Mouse (Mus musculus): ENCODE measurements around the gene Atp5mpl. TPM values are rescaled to one million over a fixed set of nuclear protein-coding genes. Genes with fewer than 3 reads are reported as not detected.
"Not testable (repeated sequence)": the region's sequence is repeated elsewhere in the genome, so short reads cannot be mapped to it uniquely, and the experiment has no call there.

The Atp5mpl gene
- total RNA-seq, 2 experiments from 2014 or later: 684 to 874 TPM

DNA sequence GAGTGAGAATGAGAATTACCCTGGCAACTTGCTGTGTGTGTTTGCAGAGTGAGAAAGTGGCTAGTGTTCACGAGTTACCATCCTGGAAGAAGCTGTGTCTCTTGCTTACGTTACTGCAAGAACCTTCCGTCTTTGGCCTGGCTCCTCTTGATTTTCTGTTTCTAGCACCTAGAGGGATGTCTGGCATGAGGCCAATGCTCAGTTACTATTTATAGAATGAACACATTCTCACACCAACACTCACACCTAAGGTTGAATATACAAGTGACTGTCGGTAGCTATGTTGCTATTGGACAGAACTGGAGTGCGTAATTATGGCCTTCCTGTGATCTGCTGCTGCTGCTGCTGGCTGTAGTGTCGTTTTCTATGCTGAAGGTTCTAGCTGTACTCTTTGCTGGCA lies 10.4 kb upstream of the Atp5mpl start:
- no peak for TF ChIP-seq CTCF (IDR thresholded peaks at IDR 0.05)
- intact Hi-C loops (cut with DNase I): no loop called here
- no peak for DNase-seq
- no peak overlapping the region for H3K27ac ChIP-seq
- H3K4me3 ChIP-seq: no peak overlapping the region

DNA sequence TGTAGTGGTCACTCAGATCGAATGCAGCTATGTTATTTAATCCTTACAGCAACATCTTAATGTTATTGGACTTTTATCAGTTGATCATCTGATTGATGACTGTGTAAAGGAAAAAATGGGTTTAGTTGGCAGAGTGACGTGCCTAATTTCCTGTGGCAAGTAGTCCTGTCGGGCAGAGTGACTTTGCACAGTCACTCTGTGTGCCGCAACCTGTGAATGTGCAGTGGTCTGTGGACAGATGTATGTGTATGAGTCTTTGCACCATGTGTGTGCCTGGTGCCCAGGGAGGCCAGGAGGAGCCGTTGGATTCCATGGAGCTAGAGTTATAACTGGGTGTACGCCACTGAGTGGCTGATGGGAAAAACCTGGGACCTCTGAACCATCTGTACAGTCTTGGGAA lies 7.8 kb upstream of the Atp5mpl start:
- H3K27ac ChIP-seq: no peak overlapping the region
- intact Hi-C loops (cut with DNase I): no loop called here
- no peak overlapping the region for H3K4me3 ChIP-seq
- no peak for TF ChIP-seq CTCF (IDR thresholded peaks at IDR 0.05)
- no peak for DNase-seq

GRCm38 (mm10) chr12:111972504-111972903 lies 5.7 kb upstream of the Atp5mpl start:
- no peak for DNase-seq
- H3K4me3 ChIP-seq: no peak overlapping the region
- intact Hi-C loops (cut with DNase I): no loop called here
- H3K27ac ChIP-seq: no peak overlapping the region
- no peak for TF ChIP-seq CTCF (IDR thresholded peaks at IDR 0.05)

DNA sequence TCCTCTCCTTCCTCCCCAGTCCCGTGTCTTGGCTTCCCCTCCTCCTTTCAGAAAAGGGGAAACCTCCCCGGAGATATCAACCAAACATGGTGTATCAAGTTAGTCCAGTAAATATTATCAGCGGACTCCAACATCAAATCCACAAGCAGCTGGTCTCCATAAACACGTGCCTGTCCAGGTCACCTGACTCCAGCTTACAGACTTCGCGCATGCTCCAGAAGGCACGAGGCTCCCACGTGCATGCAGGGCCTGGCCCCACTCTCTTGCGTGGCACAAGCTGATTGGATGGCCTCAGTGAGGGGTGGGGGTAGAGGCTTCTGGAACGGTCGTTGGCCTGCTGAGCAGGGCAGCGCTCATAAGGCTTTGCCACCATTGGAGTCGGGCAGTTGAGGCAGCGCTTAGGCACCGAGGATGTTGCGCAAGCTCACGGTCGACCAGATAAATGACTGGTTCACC lies 4.5 kb upstream of the Atp5mpl start, which contains the start of gene Tdrd9:
Gene Tdrd9 (plus strand): TSS at position 329 of the 456 bp plus-strand sequence.
- Histone ChIP-seq H3K4me3 (no peak within 1 kb of the TSS), H3K27ac (no peak within 1 kb of the TSS)
- TF ChIP-seq CTCF (IDR thresholded peaks at IDR 0.05): no peak
- DNase-seq: no peak
- intact Hi-C loops (cut with DNase I): no loop called here

DNA sequence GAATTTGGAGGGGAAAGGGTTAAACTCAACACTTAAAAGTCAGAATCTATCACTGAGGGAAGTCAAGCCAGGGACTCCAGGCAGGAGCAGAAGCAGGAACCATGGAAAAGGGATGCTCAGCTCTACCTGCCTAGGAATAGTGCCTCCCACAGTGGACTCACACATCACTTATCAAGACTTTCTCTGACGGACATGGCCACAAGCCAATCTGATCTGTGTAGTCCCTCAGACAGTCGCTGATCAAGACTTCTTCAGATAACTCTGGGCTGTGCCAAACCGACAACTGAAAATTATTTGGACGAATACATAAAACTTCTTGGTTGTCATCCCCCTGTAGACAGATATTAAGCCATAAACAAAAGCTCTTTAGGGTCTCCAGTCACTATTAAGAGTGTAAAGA lies 3.3 kb upstream of the Atp5mpl start:
- no peak for TF ChIP-seq CTCF (IDR thresholded peaks at IDR 0.05)
- intact Hi-C loops (cut with DNase I): no loop called here
- Histone ChIP-seq H3K27ac (no peak overlapping the region), H3K4me3 (no peak overlapping the region)
- DNase-seq: no peak

DNA sequence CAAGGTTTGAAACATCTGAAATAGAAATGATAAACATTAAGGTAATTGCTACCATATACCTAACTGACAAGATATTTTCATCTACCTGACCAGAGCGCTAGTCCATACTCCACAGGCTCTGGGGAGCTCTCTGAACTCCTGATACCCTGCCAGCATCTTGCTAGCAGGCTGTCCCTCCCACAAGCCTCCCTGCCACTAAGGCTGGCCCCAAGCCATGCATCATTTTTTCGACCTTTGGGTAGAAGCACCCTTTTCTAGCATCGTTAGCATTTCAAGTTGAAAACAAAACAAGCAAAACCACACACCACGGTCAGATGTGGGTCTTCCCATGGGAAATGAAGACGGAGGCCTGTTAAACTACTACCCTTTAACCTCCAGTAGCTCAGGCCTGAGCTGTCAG lies 3.4 kb downstream of the Atp5mpl start:
- no peak overlapping the region for H3K27ac ChIP-seq
- intact Hi-C loops (cut with DNase I): no loop called here
- no peak for TF ChIP-seq CTCF (IDR thresholded peaks at IDR 0.05)
- DNase-seq: no peak
- no peak overlapping the region for H3K4me3 ChIP-seq

- no peak overlapping the region for H3K27ac ChIP-seq
- intact Hi-C loops (cut with DNase I): loop anchor here (10.0 kb wide), 1 partner anchor 213 kb away; no protein-coding TSS in a partner anchor
- peak; percentile 76 for DNase-seq
- peak; percentile 84 for TF ChIP-seq CTCF (IDR thresholded peaks at IDR 0.05)
- H3K4me3 ChIP-seq: no peak overlapping the region
Observed at GRCm38 (mm10) chr12:111958101-111958865, 8.5 kb downstream of the Atp5mpl start.

- DNase-seq: no peak
- Histone ChIP-seq H3K4me3 (no peak overlapping the region), H3K27ac (no peak overlapping the region)
- intact Hi-C loops (cut with DNase I): loop anchor here (10.0 kb wide), 1 partner anchor 211 kb away; no protein-coding TSS in a partner anchor
- TF ChIP-seq CTCF (IDR thresholded peaks at IDR 0.05): no peak
Observed at GRCm38 (mm10) chr12:111956173-111956572, 10.6 kb downstream of the Atp5mpl start.

GRCm38 (mm10) chr12:111951701-111952100 lies 15.1 kb downstream of the Atp5mpl start:
- intact Hi-C loops (cut with DNase I): loop anchor here (10.0 kb wide), 1 partner anchor 207 kb away; no protein-coding TSS in a partner anchor
- H3K4me3 ChIP-seq: no peak overlapping the region
- no peak for TF ChIP-seq CTCF (IDR thresholded peaks at IDR 0.05)
- DNase-seq: no peak
- no peak overlapping the region for H3K27ac ChIP-seq

GRCm38 (mm10) chr12:111950486-111950885 lies 16.3 kb downstream of the Atp5mpl start:
- Histone ChIP-seq H3K27ac (no peak overlapping the region), H3K4me3 (no peak overlapping the region)
- no peak for DNase-seq
- intact Hi-C loops (cut with DNase I): loop anchor here (10.0 kb wide), 1 partner anchor 206 kb away; no protein-coding TSS in a partner anchor
- no peak for TF ChIP-seq CTCF (IDR thresholded peaks at IDR 0.05)

- Histone ChIP-seq H3K27ac (peak overlapping the region; percentile 25), H3K4me3 (no peak overlapping the region)
- TF ChIP-seq CTCF (IDR thresholded peaks at IDR 0.05): peak; percentile 80
- peak; percentile 66 for DNase-seq
- intact Hi-C loops (cut with DNase I): loop anchor here (1.0 kb wide), 1 partner anchor 68 kb away; no protein-coding TSS in a partner anchor
Observed at GRCm38 (mm10) chr12:111946716-111947115, 20.1 kb downstream of the Atp5mpl start.

GRCm38 (mm10) chr12:111945765-111946655 lies 20.8 kb downstream of the Atp5mpl start:
- intact Hi-C loops (cut with DNase I): loop anchor here (1.0 kb wide), 1 partner anchor 68 kb away; no protein-coding TSS in a partner anchor
- not testable (repeated sequence) for H3K4me3 ChIP-seq, DNase-seq
- peak overlapping the region; percentile 83 for H3K27ac ChIP-seq

DNA sequence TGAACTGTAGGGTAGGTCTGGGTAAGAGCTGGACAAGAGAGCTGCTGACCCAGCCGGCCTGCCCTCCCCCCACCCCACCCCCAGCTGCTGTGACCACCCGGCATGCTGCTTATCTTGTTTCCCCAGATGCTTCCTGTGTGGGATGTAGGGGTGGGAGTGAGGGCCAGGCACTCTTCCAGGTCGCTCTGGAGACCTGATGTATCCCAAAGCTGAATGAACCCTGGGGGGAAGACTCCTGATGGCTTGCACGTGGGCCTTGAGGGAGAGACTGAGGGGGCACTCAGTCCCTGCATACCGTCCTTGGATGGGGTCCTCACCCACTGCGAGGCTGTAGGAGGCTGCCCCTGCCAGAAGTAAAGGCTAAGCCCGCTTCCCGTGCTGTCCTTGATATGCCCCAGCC lies 21.7 kb downstream of the Atp5mpl start:
- TF ChIP-seq CTCF (IDR thresholded peaks at IDR 0.05): no peak
- intact Hi-C loops (cut with DNase I): no loop called here
- Histone ChIP-seq H3K27ac (peak overlapping the region; percentile 83), H3K4me3 (no peak overlapping the region)
- DNase-seq: peak; percentile 48

GRCm38 (mm10) chr12:111944065-111944987 lies 22.5 kb downstream of the Atp5mpl start:
- H3K4me3 ChIP-seq; intact Hi-C loops (cut with DNase I); DNase-seq: not testable (repeated sequence)
- peak overlapping the region; percentile 83 for H3K27ac ChIP-seq
